Mouse (Mus musculus) myocyte (in vitro differentiated cells): Measurements from ENCODE around the gene Mroh2a. TPM values are rescaled to one million over a fixed set of nuclear protein-coding genes. Genes with fewer than 3 reads are reported as not detected.

Source experiments
- H3K27me3 ChIP-seq: one replicate; pipeline ENCODE4 v1.6.1; 2011; ENCODE audit not compliant: control insufficient read depth, insufficient read depth, insufficient read length
- H3K36me3 ChIP-seq: one replicate; pipeline ENCODE4 v1.6.1; 2011; ENCODE audit not compliant: control insufficient read depth, insufficient read depth
- H3K4me2 ChIP-seq: one replicate; pipeline ENCODE4 v1.6.1; 2011; ENCODE audit warnings: low read depth, control low read depth
- H3K4me3 ChIP-seq: one replicate; pipeline ENCODE4 v1.5.1; 2011; ENCODE audit warnings: mild to moderate bottlenecking, control low read depth, moderate library complexity
- H3K79me2 ChIP-seq: one replicate; pipeline ENCODE4 v1.6.1; 2011; ENCODE audit not compliant: control insufficient read depth, insufficient read depth
- H3ac ChIP-seq: one replicate; pipeline ENCODE4 v1.6.1; 2011; ENCODE audit not compliant: control insufficient read depth, insufficient read length
- CEBPB ChIP-seq: IDR thresholded peaks from 2 replicates; pipeline ENCODE4 v1.6.1; 2011; ENCODE audit warnings: mild to moderate bottlenecking, moderate library complexity; ENCODE audit not compliant: poor library complexity, insufficient read depth, severe bottlenecking
- E2F4 ChIP-seq: IDR thresholded peaks from one replicate; pipeline ENCODE4 v1.6.1; 2011; ENCODE audit warnings: mild to moderate bottlenecking, control low read depth, moderate library complexity; ENCODE audit not compliant: insufficient read depth
- MAX ChIP-seq: IDR thresholded peaks from one replicate; pipeline ENCODE4 v1.6.1; 2011; ENCODE audit warnings: low read depth, mild to moderate bottlenecking, control low read depth
- MYOD1 ChIP-seq, 3 experiments: IDR thresholded peaks; one replicate each; pipeline ENCODE4 v1.6.1; 2011; ENCODE audit warnings: control low read depth in 2 of 3, low read depth in 2 of 3, mild to moderate bottlenecking in 2 of 3, moderate library complexity in 1 of 3; ENCODE audit not compliant: insufficient read length in 2 of 3, control insufficient read depth in 1 of 3
- MYOG ChIP-seq, 3 experiments: IDR thresholded peaks; one replicate each; pipeline ENCODE4 v1.6.1; 2011; ENCODE audit warnings: control low read depth in 2 of 3, low read depth in 2 of 3, mild to moderate bottlenecking in 2 of 3; ENCODE audit not compliant: insufficient read length in 2 of 3, control insufficient read depth in 1 of 3, insufficient read depth in 1 of 3
- POLR2A ChIP-seq: IDR thresholded peaks from one replicate; pipeline ENCODE4 v1.6.1; 2011; ENCODE audit warnings: low read depth, mild to moderate bottlenecking, control low read depth, moderate library complexity; ENCODE audit not compliant: insufficient read length
- POLR2AphosphoS2 ChIP-seq: IDR thresholded peaks from one replicate; pipeline ENCODE4 v1.6.1; 2011; ENCODE audit warnings: low read depth, control low read depth; ENCODE audit not compliant: insufficient read length
- REST ChIP-seq: IDR thresholded peaks from one replicate; pipeline ENCODE4 v1.6.1; 2011; ENCODE audit warnings: mild to moderate bottlenecking, control low read depth, moderate library complexity; ENCODE audit not compliant: insufficient read depth, insufficient read length
- SRF ChIP-seq: IDR thresholded peaks from one replicate; pipeline ENCODE4 v1.6.1; 2011; ENCODE audit warnings: low read depth; ENCODE audit not compliant: control insufficient read depth, insufficient read length
- TCF12 ChIP-seq: IDR thresholded peaks from one replicate; pipeline ENCODE4 v1.6.1; 2011; ENCODE audit warnings: mild to moderate bottlenecking, control low read depth; ENCODE audit not compliant: poor library complexity, insufficient read depth, severe bottlenecking
- TCF3 ChIP-seq: IDR thresholded peaks from one replicate; pipeline ENCODE4 v1.6.1; 2011; ENCODE audit warnings: low read depth, control low read depth; ENCODE audit not compliant: insufficient read length
- USF1 ChIP-seq: IDR thresholded peaks from one replicate; pipeline ENCODE4 v1.6.1; 2011; ENCODE audit warnings: low read depth, mild to moderate bottlenecking, control low read depth, moderate library complexity
- polyA plus RNA-seq: library from polyadenylated mRNA; unstranded; fragments of >200 nt; fragmentation: generic; extraction: Trizol; gene quantifications from one replicate; pipeline ENCODE4 v1.2.1, GENCODE M21; 2012; ENCODE audit warnings: missing spikeins

Gene Mroh2a
- polyA plus RNA-seq, 1 experiment: 1.4 TPM

DNA sequence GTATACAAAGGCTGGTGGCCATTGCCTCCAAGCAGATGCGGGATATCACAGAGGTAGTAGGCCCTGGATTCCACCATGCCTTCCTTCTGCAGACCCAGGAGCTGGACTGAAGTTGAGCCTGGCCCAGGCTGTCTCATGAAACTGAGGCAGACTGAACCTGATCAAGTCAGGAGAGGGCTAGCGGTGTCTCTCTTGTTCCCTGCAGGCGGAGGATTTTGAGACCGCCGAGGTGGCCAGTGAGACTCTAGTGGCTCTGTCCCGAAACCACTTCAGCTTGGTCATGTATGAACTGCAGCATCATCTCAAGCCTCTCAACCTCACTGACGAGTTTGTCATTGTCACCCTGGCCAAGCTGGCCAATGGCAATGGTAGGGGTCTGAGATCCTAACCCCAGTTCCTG lies 3.6 kb downstream of the Mroh2a start:
- H3K79me2 ChIP-seq: no peaks in the 10 kb centered on the region
- peaks cover 16% of the 10 kb centered on the region for H3K27me3 ChIP-seq
- no peaks in the 10 kb centered on the region for H3K36me3 ChIP-seq
- no peak for TF ChIP-seq REST
- no peak for TF ChIP-seq TCF3
- no peak for TF ChIP-seq MYOG (IDR thresholded peaks at IDR 0.05; ENCODE audit: control insufficient read depth in 1 of 3, insufficient read depth in 1 of 3, insufficient read length in 2 of 3, low read depth in 2 of 3)
- no peak for TF ChIP-seq MYOD1 (IDR thresholded peaks at IDR 0.05; ENCODE audit: control insufficient read depth in 1 of 3, insufficient read length in 2 of 3, low read depth in 2 of 3)
- no peak for TF ChIP-seq MAX
- no peak for TF ChIP-seq TCF12
- H3K4me2 ChIP-seq: no peak overlapping the region
- H3ac ChIP-seq: no peak overlapping the region
- H3K4me3 ChIP-seq: no peak overlapping the region

GRCm38 (mm10) chr1:88230981-88231802 lies 4.4 kb downstream of the Mroh2a start:
- TF ChIP-seq SRF: no peak
- TF ChIP-seq REST: no peak
- no peak for TF ChIP-seq MYOD1 (IDR thresholded peaks at IDR 0.05; ENCODE audit: control insufficient read depth in 1 of 3, insufficient read length in 2 of 3, low read depth in 2 of 3)
- no peak for TF ChIP-seq TCF3
- no peak for TF ChIP-seq POLR2A
- no peak for TF ChIP-seq MYOG (IDR thresholded peaks at IDR 0.05; ENCODE audit: control insufficient read depth in 1 of 3, insufficient read depth in 1 of 3, insufficient read length in 2 of 3, low read depth in 2 of 3)
- no peak for TF ChIP-seq MAX
- TF ChIP-seq USF1: no peak
- TF ChIP-seq TCF12: no peak
- no peak for TF ChIP-seq CEBPB
- TF ChIP-seq E2F4: no peak
- no peak for TF ChIP-seq POLR2AphosphoS2
- H3K79me2 ChIP-seq: no peaks in the 10 kb centered on the region
- no peak overlapping the region for H3K4me3 ChIP-seq
- no peak overlapping the region for H3K4me2 ChIP-seq
- H3K27me3 ChIP-seq: peaks cover 16% of the 10 kb centered on the region
- H3K36me3 ChIP-seq: no peaks in the 10 kb centered on the region
- no peak overlapping the region for H3ac ChIP-seq

GRCm38 (mm10) chr1:88231803-88232499 lies 5.2 kb downstream of the Mroh2a start:
- no peak for TF ChIP-seq SRF
- no peaks in the 10 kb centered on the region for H3K36me3 ChIP-seq

GRCm38 (mm10) chr1:88232664-88233380 lies 6.0 kb downstream of the Mroh2a start:
- Histone ChIP-seq H3K79me2 (no peaks in the 10 kb centered on the region), H3K4me2 (no peak overlapping the region), H3K36me3 (no peaks in the 10 kb centered on the region), H3K27me3 (peaks cover 23% of the 10 kb centered on the region), H3ac (no peak overlapping the region), H3K4me3 (no peak overlapping the region)
- TF ChIP-seq E2F4: no peak
- no peak for TF ChIP-seq CEBPB
- TF ChIP-seq POLR2AphosphoS2: no peak
- TF ChIP-seq MYOD1 (IDR thresholded peaks at IDR 0.05; ENCODE audit: control insufficient read depth in 1 of 3, insufficient read length in 2 of 3, low read depth in 2 of 3): no peak
- TF ChIP-seq MAX: no peak

More at GRCm38 (mm10) chr1:88231803-88232499, 5.2 kb downstream of the Mroh2a start:
- H3K4me2 ChIP-seq: no peak overlapping the region
- no peak overlapping the region for H3K4me3 ChIP-seq
- no peak overlapping the region for H3ac ChIP-seq
- H3K79me2 ChIP-seq: no peaks in the 10 kb centered on the region
- H3K27me3 ChIP-seq: peaks cover 16% of the 10 kb centered on the region
